Mouse (Mus musculus) C3H10T1/2 (cell line): ENCODE measurements around the gene Vmn1r37. TPM values are rescaled to one million over a fixed set of nuclear protein-coding genes. Genes with fewer than 3 reads are reported as not detected.

Experiments
- polyA plus RNA-seq, 2 experiments: library from polyadenylated mRNA; unstranded; fragments of >200 nt; fragmentation: generic; extraction: Trizol; gene quantifications; one replicate each; pipeline ENCODE4 v1.2.1; 2012; ENCODE audit warnings: missing spikeins in 2 of 2

Vmn1r37 gene
- not detected for polyA plus RNA-seq

GRCm38 (mm10) chr6:66729082-66729481 lies at the start of gene Vmn1r37:
TSS of gene Vmn1r37 (plus strand) at chr6:66729382.

GRCm38 (mm10) chr6:66685806-66686205 lies 43.4 kb upstream of the Vmn1r37 start, which contains the start of gene Vmn1r35:
TSS of gene Vmn1r35 (minus strand) at chr6:66685906.

GRCm38 (mm10) chr6:66719068-66719467 lies 10.1 kb upstream of the Vmn1r37 start, which contains the start of gene Vmn1r36:
TSS of gene Vmn1r36 (minus strand) at chr6:66719168.

DNA sequence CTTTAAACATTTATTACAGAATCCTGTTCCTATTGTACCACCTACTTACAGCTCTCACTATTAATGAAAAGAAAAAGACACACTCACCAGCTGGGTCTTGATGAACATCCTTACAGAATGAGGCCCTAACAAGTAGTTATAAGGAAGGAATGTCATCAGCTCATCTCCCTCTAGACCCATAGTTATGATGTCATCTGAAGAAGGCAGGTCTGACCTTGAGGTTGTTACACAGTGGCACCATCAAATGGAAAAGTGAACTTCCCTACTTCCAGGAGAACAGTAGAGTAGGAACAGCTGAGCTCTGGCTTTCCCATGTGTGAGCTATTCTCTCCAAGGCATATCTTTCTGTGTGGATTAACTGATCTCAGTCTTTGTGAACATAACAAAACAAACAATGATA lies 53.3 kb downstream of the Vmn1r37 start, which contains the start of gene Vmn1r38:
TSS of gene Vmn1r38 (minus strand) at position 101 of the 400 bp plus-strand sequence.

Other genes starting within 250 kb of the Vmn1r37 start
- gene Mad2l1, start 194.0 kb upstream of the Vmn1r37 start, polyA plus RNA-seq = 10 to 100 TPM in 1 of 2 experiments, 1 to 10 TPM in 1; 4.7 to 28.7 TPM
- gene Vmn1r32, start 169.3 kb upstream of the Vmn1r37 start, polyA plus RNA-seq = not detected
- gene Vmn1r33, start 111.1 kb upstream of the Vmn1r37 start, polyA plus RNA-seq = not detected
- gene Vmn1r34, start 85.5 kb upstream of the Vmn1r37 start, polyA plus RNA-seq = not detected
- not detected for gene Vmn1r35, start 43.5 kb upstream of the Vmn1r37 start, polyA plus RNA-seq
- not detected for gene Vmn1r36, start 10.2 kb upstream of the Vmn1r37 start, polyA plus RNA-seq
- not detected for gene Vmn1r38, start 53.2 kb downstream of the Vmn1r37 start, polyA plus RNA-seq
- not detected for gene Vmn1r39, start 81.2 kb downstream of the Vmn1r37 start, polyA plus RNA-seq
- gene Gng12, start 167.0 kb downstream of the Vmn1r37 start, polyA plus RNA-seq = 10 to 100 TPM; 23.1 to 24.0 TPM